23 mouse cellular contexts compared by ENCODE assay signal in genomic region chr1:88969630-88970029, GRCm38 (mm10).
DNase-seq lines count a peak whose midpoint lies in the region; ATAC-seq and TF ChIP-seq lines count a peak whose summit lies in the region.
"Had no signal": no experiment of that assay in that cellular context is flagged by ENCODE, and none has a peak within 500 bp of the region (broad histone marks: within the 10 kb centered on the region; RNA-seq: fewer than 3 reads in every experiment).

No protein-coding gene starts in this region.

- no peak overlapping the region for H3K27ac ChIP-seq in layer of hippocampus, adult 2 months
- no peak overlapping the region for H3K27ac ChIP-seq in midbrain, postnatal 0 days (ENCODE audit: low read depth, low read length)
- H3K27ac ChIP-seq in midbrain, embryonic 11.5 days (ENCODE audit: low read depth, low read length) = no peak overlapping the region
- H3K27ac ChIP-seq: embryonic facial prominence, embryonic 13.5 days; embryonic facial prominence, embryonic 15.5 days; forebrain, embryonic 10.5 days had no signal

- WGBS in midbrain, postnatal 0 days = 91% methylated on average over 3 of the region's 3 CpGs
- WGBS in midbrain, embryonic 11.5 days = 93% methylated on average over 3 of the region's 3 CpGs

- H3K27me3 ChIP-seq in midbrain, postnatal 0 days (ENCODE audit: insufficient read depth, low read length) = no peaks in the 10 kb centered on the region
- H3K27me3 ChIP-seq in midbrain, embryonic 11.5 days (ENCODE audit: control insufficient read depth, insufficient read depth, low read length) = no peaks in the 10 kb centered on the region
- H3K27me3 ChIP-seq in myocyte (ENCODE audit: control insufficient read depth, insufficient read depth, insufficient read length) = no peaks in the 10 kb centered on the region
- H3K27me3 ChIP-seq: embryonic facial prominence, embryonic 13.5 days; embryonic facial prominence, embryonic 15.5 days had no signal

- TF ChIP-seq POLR2A in myocyte (IDR thresholded peaks at IDR 0.05; ENCODE audit: insufficient read length, low read depth) = no peak

- no peak for DNase-seq in layer of hippocampus, adult 2 months (ENCODE audit: low spot score in 2 of 2)
- DNase-seq in layer of hippocampus, postnatal 36 days = no peak
- no peak for DNase-seq in midbrain, postnatal 0 days (ENCODE audit: low spot score)
- no peak for DNase-seq in midbrain, embryonic 11.5 days (ENCODE audit: low spot score, missing footprints)
- DNase-seq in embryo, embryonic 10.5 days (ENCODE audit: low spot score) = no peak
- DNase-seq in spleen, adult 18-20 months = no peak
- DNase-seq: adrenal gland, adult 8-10 months; adrenal gland, postnatal 14 days; adrenal gland, postnatal 36 days; cerebellum, adult 11-12 months; cerebellum, adult 2 months; cerebellum, adult 9-10 months; cerebellum, postnatal 10 days; cerebellum, postnatal 25 days; embryo, embryonic 11 days had no signal

- no peak overlapping the region for H3K4me2 ChIP-seq in midbrain, postnatal 0 days (ENCODE audit: low read depth, low read length, poor library complexity, severe bottlenecking)
- no peak overlapping the region for H3K4me2 ChIP-seq in midbrain, embryonic 11.5 days
- H3K4me2 ChIP-seq in myocyte (ENCODE audit: low read depth) = peak overlapping the region; percentile 29
- H3K4me2 ChIP-seq: embryonic facial prominence, embryonic 13.5 days; embryonic facial prominence, embryonic 15.5 days had no signal

- no peaks in the 10 kb centered on the region for H3K4me1 ChIP-seq in midbrain, postnatal 0 days (ENCODE audit: insufficient read depth, low read length)
- no peaks in the 10 kb centered on the region for H3K4me1 ChIP-seq in midbrain, embryonic 11.5 days (ENCODE audit: control insufficient read depth, insufficient read depth, low read length)
- H3K4me1 ChIP-seq: embryonic facial prominence, embryonic 13.5 days; embryonic facial prominence, embryonic 15.5 days had no signal

- no peaks in the 10 kb centered on the region for H3K9me3 ChIP-seq in midbrain, postnatal 0 days (ENCODE audit: low read length)
- no peaks in the 10 kb centered on the region for H3K9me3 ChIP-seq in midbrain, embryonic 11.5 days (ENCODE audit: control insufficient read depth, low read length)
- H3K9me3 ChIP-seq: embryonic facial prominence, embryonic 13.5 days; embryonic facial prominence, embryonic 15.5 days; forebrain, embryonic 10.5 days had no signal

- no peak for ATAC-seq in midbrain, postnatal 0 days (ENCODE audit: low FRiP score)
- ATAC-seq in midbrain, embryonic 11.5 days (ENCODE audit: low FRiP score) = no peak
- ATAC-seq: activated CD4-positive, CD25-positive, alpha-beta regulatory T cell, adult 4 months; forebrain, embryonic 14.5 days; forebrain, embryonic 16.5 days had no signal

- no peaks in the 10 kb centered on the region for H3K36me3 ChIP-seq in midbrain, postnatal 0 days (ENCODE audit: insufficient read depth, low read length)
- H3K36me3 ChIP-seq in midbrain, embryonic 11.5 days (ENCODE audit: control insufficient read depth, insufficient read depth, low read length) = no peaks in the 10 kb centered on the region
- no peaks in the 10 kb centered on the region for H3K36me3 ChIP-seq in myocyte (ENCODE audit: control insufficient read depth, insufficient read depth)
- H3K36me3 ChIP-seq: embryonic facial prominence, embryonic 13.5 days; embryonic facial prominence, embryonic 15.5 days; forebrain, embryonic 10.5 days had no signal

- H3ac ChIP-seq in myocyte (ENCODE audit: control insufficient read depth, insufficient read length) = no peak overlapping the region

- H3K79me2 ChIP-seq in myocyte (ENCODE audit: control insufficient read depth, insufficient read depth) = no peaks in the 10 kb centered on the region

- H3K4me3 ChIP-seq in layer of hippocampus, adult 2 months = no peak overlapping the region
- no peak overlapping the region for H3K4me3 ChIP-seq in midbrain, postnatal 0 days (ENCODE audit: low read depth, low read length)
- H3K4me3 ChIP-seq in midbrain, embryonic 11.5 days (ENCODE audit: low read depth, low read length) = no peak overlapping the region
- H3K4me3 ChIP-seq in myocyte = no peak overlapping the region
- H3K4me3 ChIP-seq: embryonic facial prominence, embryonic 13.5 days; embryonic facial prominence, embryonic 15.5 days; erythroblast, embryonic 14.5 days; forebrain, embryonic 10.5 days had no signal

- no peak overlapping the region for H3K9ac ChIP-seq in midbrain, postnatal 0 days (replicated peaks; ENCODE audit: low read length, poor library complexity, severe bottlenecking)
- no peak overlapping the region for H3K9ac ChIP-seq in midbrain, embryonic 11.5 days (ENCODE audit: low read length)
- H3K9ac ChIP-seq: embryonic facial prominence, embryonic 13.5 days; embryonic facial prominence, embryonic 15.5 days had no signal

- TF ChIP-seq CTCF in layer of hippocampus, adult 2 months (conservative IDR thresholded peaks at IDR 0.05) = peak; percentile 19
- peak; percentile 8; the same call in 1 of the 2 replicates for TF ChIP-seq CTCF in midbrain, postnatal 0 days (IDR thresholded peaks at IDR 0.05)

TF ChIP-seq in myocyte, 11 proteins besides CTCF, POLR2A, EP300 and RAD21:
- TF ChIP-seq REST (IDR thresholded peaks at IDR 0.05; ENCODE audit: insufficient read depth, insufficient read length) = no peak
- TF ChIP-seq MYOG (IDR thresholded peaks at IDR 0.05; ENCODE audit: control insufficient read depth in 1 of 3, insufficient read depth in 1 of 3, insufficient read length in 2 of 3, low read depth in 2 of 3) = peak in 1 of 3 experiments; percentile 51
- peak; percentile 3 to 73 (median 20) for TF ChIP-seq MYOD1 (IDR thresholded peaks at IDR 0.05; ENCODE audit: control insufficient read depth in 1 of 3, insufficient read length in 2 of 3, low read depth in 2 of 3)
- TF ChIP-seq SRF (IDR thresholded peaks at IDR 0.05; ENCODE audit: control insufficient read depth, insufficient read length, low read depth) = no peak
- no peak for TF ChIP-seq E2F4 (IDR thresholded peaks at IDR 0.05; ENCODE audit: insufficient read depth)
- TF ChIP-seq POLR2AphosphoS2 (IDR thresholded peaks at IDR 0.05; ENCODE audit: insufficient read length, low read depth) = no peak
- no peak for TF ChIP-seq CEBPB (IDR thresholded peaks at IDR 0.05; ENCODE audit: insufficient read depth, poor library complexity, severe bottlenecking)
- TF ChIP-seq TCF12 (IDR thresholded peaks at IDR 0.05; ENCODE audit: insufficient read depth, poor library complexity, severe bottlenecking) = no peak
